In genomic region chr3:25763689-25764088, GRCm38 (mm10) we compare ENCODE assay signal across 16 mouse cellular contexts.
"Had no signal": no experiment of that assay in that cellular context is flagged by ENCODE, and none has a peak within 500 bp of the region (broad histone marks: within the 10 kb centered on the region; RNA-seq: fewer than 3 reads in every experiment).

No protein-coding gene starts in this region.

- H3K4me3 ChIP-seq: neural tube, embryonic 13.5 days; neural tube, embryonic 15.5 days; stomach, embryonic 15.5 days had no signal

- DNase-seq: retina, postnatal 1 day; right cerebral cortex, adult 18-20 months; right cerebral cortex, postnatal 14 days; right cerebral cortex, postnatal 25 days; right cerebral cortex, postnatal 4 days; spleen, adult 18-20 months; thymus, adult 18-20 months; thymus, adult 2 months; thymus, postnatal 14 days; thymus, postnatal 25 days; thymus, postnatal 36 days; thymus, postnatal 4 days had no signal

- H3K27ac ChIP-seq: neural tube, embryonic 13.5 days; neural tube, embryonic 15.5 days; stomach, embryonic 15.5 days; stomach, postnatal 0 days had no signal
